Mouse (Mus musculus) lung, postnatal 0 days (tissue): Measurements from ENCODE around the gene Rab35. TPM values are rescaled to one million over a fixed set of nuclear protein-coding genes. Genes with fewer than 3 reads are reported as not detected.
A peak's percentile ranks its signal among the peaks of the same experiment; 100 is the strongest.

ENCODE experiments used
- ATAC-seq: fragments of 200-750 bp; cut with Nextera tagmentation; 2 replicates; pipeline ENCODE4 v1.8.0; 2017; ENCODE audit warnings: moderate library complexity
- DNase-seq: peaks from one replicate; pipeline ENCODE4 v3.0.0-alpha.2; 2016; ENCODE audit warnings: low spot score
- H3K27ac ChIP-seq: fragments of 300-500 bp; sonication (generic); 2 replicates; pipeline ENCODE4 v1.5.1; 2014; ENCODE audit warnings: antibody characterized with exemption, mild to moderate bottlenecking, low read length, mixed read lengths
- H3K27me3 ChIP-seq: fragments of 300-500 bp; sonication (generic); replicated peaks from 2 replicates; pipeline ENCODE4 v1.6.1; 2014; ENCODE audit warnings: low read length, mixed read lengths; ENCODE audit not compliant: insufficient read depth
- H3K36me3 ChIP-seq: fragments of 300-500 bp; sonication (generic); 2 replicates; pipeline ENCODE4 v1.6.1; 2014; ENCODE audit warnings: low read length, mixed read lengths; ENCODE audit not compliant: insufficient read depth
- H3K4me1 ChIP-seq: fragments of 300-500 bp; sonication (generic); 2 replicates; pipeline ENCODE4 v1.6.1; 2014; ENCODE audit warnings: antibody characterized with exemption, low read depth, low read length, mixed read lengths; ENCODE audit not compliant: insufficient read depth
- H3K4me2 ChIP-seq: fragments of 300-500 bp; sonication (generic); replicated peaks from 2 replicates; pipeline ENCODE4 v1.6.1; 2014; ENCODE audit warnings: low read depth, mild to moderate bottlenecking, low read length, moderate library complexity, mixed read lengths
- H3K4me3 ChIP-seq: fragments of 300-500 bp; sonication (generic); 2 replicates; pipeline ENCODE4 v1.5.1; 2014; ENCODE audit warnings: low read depth, low read length
- H3K9ac ChIP-seq: fragments of 300-500 bp; sonication (generic); replicated peaks from 2 replicates; pipeline ENCODE4 v1.6.1; 2014; ENCODE audit warnings: low read depth, mild to moderate bottlenecking
- H3K9me3 ChIP-seq: fragments of 300-500 bp; sonication (generic); 2 replicates; pipeline ENCODE4 v1.6.1; 2016; ENCODE audit warnings: low read length, mixed read lengths
- CTCF ChIP-seq: IDR thresholded peaks from 2 replicates; pipeline ENCODE4 v1.5.1; 2016; ENCODE audit warnings: antibody characterized with exemption, mild to moderate bottlenecking
- EP300 ChIP-seq: IDR thresholded peaks from 2 replicates; pipeline ENCODE4 v1.6.1; 2016; ENCODE audit warnings: antibody characterized with exemption, mild to moderate bottlenecking, control low read depth
- WGBS: fragments of 180-500 bp; shearing (Covaris S2); extraction: QIAGEN DNeasy Blood & Tissue Kit; methylation state at CpG from one replicate; pipeline ENCODE4 v1.1.7; 2014; 5-methylcytosine and 5-hydroxymethylcytosine counted together
- polyA plus RNA-seq: library from polyadenylated mRNA; unstranded; fragments of >200 nt; fragmentation: Nextera tagmentation; extraction: Ambion mirVana; gene quantifications from 2 replicates; pipeline ENCODE4 v1.2.1, GENCODE M21; 2015

The Rab35 gene
- polyA plus RNA-seq, 1 experiment from 2014 or later = 19.5 TPM

DNA sequence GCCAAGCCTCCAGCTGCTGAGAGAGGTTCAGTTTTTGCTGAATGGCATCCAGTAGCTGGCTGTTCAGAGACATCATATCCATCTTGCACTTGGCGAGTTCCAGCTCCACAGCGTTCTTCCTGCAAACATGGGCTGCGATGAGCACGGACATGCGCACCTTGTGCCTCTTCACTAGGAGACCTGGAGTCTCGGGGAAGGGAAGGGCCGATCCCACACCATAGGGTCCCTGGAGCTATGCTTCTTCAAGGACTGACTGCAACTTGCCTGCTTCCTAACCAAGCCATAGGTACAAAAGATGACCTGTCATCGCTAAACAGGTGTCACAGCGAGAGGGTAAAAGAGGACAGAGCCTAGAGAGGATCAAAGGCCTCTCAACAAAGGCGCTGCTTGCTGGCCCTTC is 20.1 kb downstream of the Rab35 start:
- Histone ChIP-seq H3K4me1 (peaks cover 8% of the 10 kb centered on the region; the same call in 1 of the 2 replicates), H3K4me2 (no peak overlapping the region), H3K27ac (no peak overlapping the region), H3K4me3 (no peak overlapping the region), H3K27me3 (no peaks in the 10 kb centered on the region), H3K9me3 (no peaks in the 10 kb centered on the region), H3K36me3 (no peaks in the 10 kb centered on the region), H3K9ac (peak overlapping the region; percentile 20; the same call in 1 of the 2 replicates)
- TF ChIP-seq CTCF (no peak), EP300 (no peak)
- 87% methylated on average over 10 of the region's 10 CpGs for WGBS
- no peak for DNase-seq
- no peak for ATAC-seq

DNA sequence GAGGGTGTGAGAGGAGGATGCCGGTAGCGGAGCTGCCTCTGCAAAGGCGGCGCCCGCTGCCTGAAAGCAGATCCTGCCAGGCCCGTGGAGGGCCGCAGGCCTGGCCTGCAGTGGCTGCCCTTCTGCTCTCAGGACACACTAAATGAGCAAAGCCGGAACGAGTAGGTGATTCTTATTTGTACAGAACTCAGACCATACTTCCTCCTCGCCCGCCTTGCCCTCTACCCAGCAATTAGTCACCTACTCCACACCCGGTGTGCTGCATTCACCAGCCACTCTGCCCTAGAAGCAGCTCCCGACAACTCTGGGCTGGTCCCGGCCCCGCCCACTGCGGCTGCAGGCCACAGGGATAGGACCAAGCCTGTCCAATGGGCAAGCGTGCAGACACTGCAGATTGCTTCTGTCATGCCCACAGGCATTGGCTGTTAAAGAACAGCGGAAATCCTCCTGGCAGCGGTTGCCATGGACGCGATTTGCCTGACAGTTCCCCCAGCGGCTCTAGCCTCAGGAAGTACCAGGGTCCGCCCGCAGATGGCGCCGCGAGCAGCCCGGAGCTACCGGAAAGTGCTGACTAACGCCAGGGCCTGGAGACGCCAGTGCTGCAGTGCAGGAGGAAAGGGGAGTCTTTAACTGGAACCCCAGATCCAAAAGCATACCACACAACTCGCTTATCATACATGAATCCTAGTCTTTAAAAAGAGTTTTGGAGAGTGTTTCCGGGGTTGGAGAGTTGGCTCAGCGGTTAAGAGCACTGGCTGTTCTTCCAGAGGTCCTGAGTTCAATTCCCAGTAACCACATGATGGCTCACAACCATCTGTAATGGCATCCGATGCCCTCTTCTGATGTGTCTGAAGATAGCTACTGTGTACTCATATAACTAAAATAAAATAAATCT is 21.2 kb downstream of the Rab35 start:
- TF ChIP-seq CTCF (peak; percentile 95), EP300 (peak; percentile 40; the same call in 1 of the 2 replicates)
- peak overlapping the region; percentile 20 for H3K9ac ChIP-seq
- ATAC-seq = peak; percentile 100
- peak; percentile 100 for DNase-seq
- 2% methylated on average over 35 of the region's 35 CpGs for WGBS
- H3K4me2 ChIP-seq = peak overlapping the region; percentile 48
- peak overlapping the region; percentile 76 for H3K27ac ChIP-seq
- peaks cover 8% of the 10 kb centered on the region; the same call in 1 of the 2 replicates for H3K4me1 ChIP-seq
- H3K4me3 ChIP-seq = peak overlapping the region; percentile 36
- H3K36me3 ChIP-seq = no peaks in the 10 kb centered on the region
- no peaks in the 10 kb centered on the region for H3K9me3 ChIP-seq
- no peaks in the 10 kb centered on the region for H3K27me3 ChIP-seq

- no peak overlapping the region for H3K4me2 ChIP-seq
- H3K27me3 ChIP-seq = no peaks in the 10 kb centered on the region
- H3K27ac ChIP-seq = no peak overlapping the region
Observed at GRCm38 (mm10) chr5:115653776-115654175, 22.1 kb downstream of the Rab35 start.

DNA sequence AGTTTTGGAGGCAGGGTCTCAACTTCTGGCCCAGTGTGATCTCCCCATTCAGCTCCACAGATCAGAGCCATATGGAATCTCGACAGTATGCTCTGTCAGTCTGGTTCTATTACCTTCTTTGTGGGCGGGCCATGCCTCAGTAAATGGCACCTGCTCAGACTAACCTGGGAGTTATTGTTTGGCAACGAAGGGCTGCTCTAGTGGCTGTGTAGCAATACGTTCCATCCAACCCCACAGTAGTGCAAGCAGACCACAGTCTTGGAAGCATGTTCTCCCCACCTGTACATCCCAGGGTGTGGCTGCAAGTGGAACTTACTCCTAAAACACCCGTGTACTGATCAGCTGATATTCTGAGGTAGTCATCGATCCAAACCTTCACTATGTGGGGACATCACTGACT is 25.0 kb downstream of the Rab35 start:
- Histone ChIP-seq H3K27me3 (no peaks in the 10 kb centered on the region), H3K36me3 (no peaks in the 10 kb centered on the region), H3K9ac (no peak overlapping the region), H3K4me3 (no peak overlapping the region), H3K4me1 (peaks cover 8% of the 10 kb centered on the region; the same call in 1 of the 2 replicates), H3K9me3 (no peaks in the 10 kb centered on the region), H3K27ac (no peak overlapping the region), H3K4me2 (no peak overlapping the region)
- DNase-seq (no peak), ATAC-seq (no peak)
- 52% methylated on average over 6 of the region's 6 CpGs for WGBS
- no peak for TF ChIP-seq CTCF
- no peak for TF ChIP-seq EP300

More at GRCm38 (mm10) chr5:115653776-115654175, 22.1 kb downstream of the Rab35 start:
- DNase-seq (no peak), ATAC-seq (no peak)
- no peaks in the 10 kb centered on the region for H3K36me3 ChIP-seq
- TF ChIP-seq EP300 = no peak
- TF ChIP-seq CTCF = no peak
- peaks cover 8% of the 10 kb centered on the region; the same call in 1 of the 2 replicates for H3K4me1 ChIP-seq
- 83% methylated on average over 12 of the region's 12 CpGs for WGBS
- no peak overlapping the region for H3K4me3 ChIP-seq
- H3K9me3 ChIP-seq = no peaks in the 10 kb centered on the region
- no peak overlapping the region for H3K9ac ChIP-seq

- H3K9me3 ChIP-seq = no peaks in the 10 kb centered on the region
- H3K27ac ChIP-seq = no peak overlapping the region
- no peaks in the 10 kb centered on the region for H3K27me3 ChIP-seq
- no peak for ATAC-seq
- H3K4me1 ChIP-seq = peaks cover 3% of the 10 kb centered on the region; the same call in 1 of the 2 replicates
- no peak overlapping the region for H3K4me2 ChIP-seq
- H3K4me3 ChIP-seq = no peak overlapping the region
- no peaks in the 10 kb centered on the region for H3K36me3 ChIP-seq
- WGBS = 59% methylated on average over 1 of the region's 1 CpGs
- no peak for TF ChIP-seq CTCF
- TF ChIP-seq EP300 = no peak
- no peak overlapping the region for H3K9ac ChIP-seq
- DNase-seq = no peak
Observed at GRCm38 (mm10) chr5:115657234-115657633, 25.5 kb downstream of the Rab35 start.

GRCm38 (mm10) chr5:115658352-115658751 is 26.6 kb downstream of the Rab35 start:
- H3K36me3 ChIP-seq = no peaks in the 10 kb centered on the region
- no peak for DNase-seq
- H3K4me1 ChIP-seq = no peaks in the 10 kb centered on the region
- no peaks in the 10 kb centered on the region for H3K9me3 ChIP-seq
- no peak overlapping the region for H3K9ac ChIP-seq
- H3K27ac ChIP-seq = no peak overlapping the region
- H3K27me3 ChIP-seq = no peaks in the 10 kb centered on the region
- ATAC-seq = no peak
- 68% methylated on average over 6 of the region's 6 CpGs for WGBS
- TF ChIP-seq EP300 (no peak), CTCF (no peak)
- H3K4me3 ChIP-seq = no peak overlapping the region
- no peak overlapping the region for H3K4me2 ChIP-seq
